Mouse (Mus musculus) limb, embryonic 11.5 days (tissue): Measurements from ENCODE around the gene Oprd1. TPM values are rescaled to one million over a fixed set of nuclear protein-coding genes. Genes with fewer than 3 reads are reported as not detected.

Experiments used
- ATAC-seq: fragments of 200-750 bp; cut with Nextera tagmentation; 2 replicates; pipeline ENCODE4 v1.8.0; 2017; ENCODE audit warnings: low read depth; ENCODE audit not compliant: insufficient number of reproducible peaks, low FRiP score, low TSS enrichment
- DNase-seq: peaks from one replicate; pipeline ENCODE4 v3.0.0-alpha.2; 2015; ENCODE audit warnings: low spot score
- H3K27ac ChIP-seq: fragments of 300-500 bp; sonication (generic); replicated peaks from 2 replicates; pipeline ENCODE4 v1.5.1; 2014; ENCODE audit warnings: low read depth, mild to moderate bottlenecking, low read length
- H3K27me3 ChIP-seq: fragments of 300-500 bp; sonication (generic); 2 replicates; pipeline ENCODE4 v1.6.1; 2014; ENCODE audit warnings: mild to moderate bottlenecking, low read length, mixed read lengths; ENCODE audit not compliant: control insufficient read depth, insufficient read depth
- H3K36me3 ChIP-seq: fragments of 300-500 bp; sonication (generic); 2 replicates; pipeline ENCODE4 v1.6.1; 2014; ENCODE audit warnings: mild to moderate bottlenecking, low read length, moderate library complexity, mixed read lengths; ENCODE audit not compliant: control insufficient read depth, insufficient read depth
- H3K4me1 ChIP-seq: fragments of 300-500 bp; sonication (generic); 2 replicates; pipeline ENCODE4 v1.6.1; 2014; ENCODE audit warnings: low read length, mixed read lengths; ENCODE audit not compliant: control insufficient read depth, insufficient read depth
- H3K4me2 ChIP-seq: fragments of 300-500 bp; sonication (generic); 2 replicates; pipeline ENCODE4 v1.6.1; 2014; ENCODE audit warnings: low read depth, mild to moderate bottlenecking, moderate library complexity; ENCODE audit not compliant: severe bottlenecking
- H3K4me3 ChIP-seq: fragments of 300-500 bp; sonication (generic); 2 replicates; pipeline ENCODE4 v1.5.1; 2014; ENCODE audit warnings: low read depth, low read length
- H3K9ac ChIP-seq: fragments of 300-500 bp; sonication (generic); 2 replicates; pipeline ENCODE4 v1.6.1; 2014; ENCODE audit warnings: mild to moderate bottlenecking, low read length
- H3K9me3 ChIP-seq: fragments of 300-500 bp; sonication (generic); 2 replicates; pipeline ENCODE4 v1.6.1; 2016; ENCODE audit warnings: low read length; ENCODE audit not compliant: control insufficient read depth
- WGBS: fragments of 180-500 bp; shearing (Covaris S2); extraction: QIAGEN DNeasy Blood & Tissue Kit; methylation state at CpG from one replicate; pipeline ENCODE4 v1.1.7; 2014; 5-methylcytosine and 5-hydroxymethylcytosine counted together
- polyA plus RNA-seq: library from polyadenylated mRNA; unstranded; fragments of >200 nt; fragmentation: Nextera tagmentation; extraction: Ambion mirVana; gene quantifications from 2 replicates; pipeline ENCODE4 v1.2.1, GENCODE M21; 2014

The Oprd1 gene
- polyA plus RNA-seq, 1 experiment from 2014 or later = 0.09 TPM

GRCm38 (mm10) chr4:132074077-132074932 is 70.0 kb downstream of the Oprd1 start, which contains the start of gene Gm10300:
Gene Gm10300 (plus strand): TSS chr4:132074697.
- H3K9ac ChIP-seq = peak within 1 kb of the TSS; percentile 49
- no peak within 1 kb of the TSS for H3K27ac ChIP-seq
- no peaks in the 10 kb centered on the region for H3K36me3 ChIP-seq
- 0 out of 2 replicates have a peak, but pooled peaks have one; percentile 14 for ATAC-seq
- DNase-seq = peak; percentile 66
- H3K4me1 ChIP-seq = peaks cover 4% of the 10 kb centered on the region; the same call in 1 of the 2 replicates
- H3K4me3 ChIP-seq = peak within 1 kb of the TSS; percentile 66
- H3K27me3 ChIP-seq = no peaks in the 10 kb centered on the region
- H3K9me3 ChIP-seq = no peaks in the 10 kb centered on the region
- WGBS = under 1% methylated on average over 42 of the region's 42 CpGs
- peak within 1 kb of the TSS; percentile 88 for H3K4me2 ChIP-seq

GRCm38 (mm10) chr4:132072946-132073345 is 71.3 kb downstream of the Oprd1 start:
- Histone ChIP-seq H3K9me3 (no peaks in the 10 kb centered on the region), H3K4me1 (peaks cover 4% of the 10 kb centered on the region; the same call in 1 of the 2 replicates), H3K36me3 (no peaks in the 10 kb centered on the region), H3K27me3 (no peaks in the 10 kb centered on the region), H3K4me3 (no peak overlapping the region), H3K9ac (no peak overlapping the region), H3K27ac (no peak overlapping the region), H3K4me2 (no peak overlapping the region)
- ATAC-seq (no peak), DNase-seq (no peak)
- 64% methylated on average over 6 of the region's 6 CpGs for WGBS

GRCm38 (mm10) chr4:132072156-132072555 is 72.1 kb downstream of the Oprd1 start:
- ATAC-seq = no peak
- no peak overlapping the region for H3K4me2 ChIP-seq
- H3K4me1 ChIP-seq = peaks cover 4% of the 10 kb centered on the region; the same call in 1 of the 2 replicates
- H3K27me3 ChIP-seq = no peaks in the 10 kb centered on the region
- H3K4me3 ChIP-seq = no peak overlapping the region
- no peak overlapping the region for H3K27ac ChIP-seq
- H3K9me3 ChIP-seq = no peaks in the 10 kb centered on the region
- no peaks in the 10 kb centered on the region for H3K36me3 ChIP-seq
- no peak overlapping the region for H3K9ac ChIP-seq
- 67% methylated on average over 3 of the region's 3 CpGs for WGBS
- no peak for DNase-seq

- peaks cover 4% of the 10 kb centered on the region; the same call in 1 of the 2 replicates for H3K4me1 ChIP-seq
- H3K9ac ChIP-seq = no peak overlapping the region
- H3K36me3 ChIP-seq = no peaks in the 10 kb centered on the region
- DNase-seq = no peak
- no peaks in the 10 kb centered on the region for H3K9me3 ChIP-seq
- 92% methylated on average over 2 of the region's 2 CpGs for WGBS
- H3K27ac ChIP-seq = no peak overlapping the region
- ATAC-seq = no peak
- H3K4me3 ChIP-seq = no peak overlapping the region
- no peaks in the 10 kb centered on the region for H3K27me3 ChIP-seq
- no peak overlapping the region for H3K4me2 ChIP-seq
Observed at GRCm38 (mm10) chr4:132071674-132072073, 72.6 kb downstream of the Oprd1 start.

GRCm38 (mm10) chr4:132067938-132068235 is 76.4 kb downstream of the Oprd1 start:
- no peak overlapping the region for H3K27ac ChIP-seq
- no peaks in the 10 kb centered on the region for H3K27me3 ChIP-seq
- H3K9ac ChIP-seq = no peak overlapping the region
- no peak overlapping the region for H3K4me3 ChIP-seq
- H3K9me3 ChIP-seq = no peaks in the 10 kb centered on the region
- H3K36me3 ChIP-seq = no peaks in the 10 kb centered on the region
- H3K4me2 ChIP-seq = no peak overlapping the region
- H3K4me1 ChIP-seq = no peaks in the 10 kb centered on the region
- ATAC-seq (no peak), DNase-seq (no peak)
- 77% methylated on average over 2 of the region's 2 CpGs for WGBS

- no peaks in the 10 kb centered on the region for H3K27me3 ChIP-seq
- H3K36me3 ChIP-seq = no peaks in the 10 kb centered on the region
- H3K4me3 ChIP-seq = no peak overlapping the region
- DNase-seq (no peak), ATAC-seq (no peak)
- 83% methylated on average over 14 of the region's 14 CpGs for WGBS
- H3K4me1 ChIP-seq = no peaks in the 10 kb centered on the region
- H3K9ac ChIP-seq = no peak overlapping the region
- H3K4me2 ChIP-seq = no peak overlapping the region
- H3K27ac ChIP-seq = no peak overlapping the region
- no peaks in the 10 kb centered on the region for H3K9me3 ChIP-seq
Observed at GRCm38 (mm10) chr4:132067112-132067937, 77.0 kb downstream of the Oprd1 start.

GRCm38 (mm10) chr4:132066101-132066773 is 78.0 kb downstream of the Oprd1 start:
- ATAC-seq = no peak
- WGBS = 75% methylated on average over 10 of the region's 10 CpGs
- H3K4me3 ChIP-seq = no peak overlapping the region
- H3K9ac ChIP-seq = no peak overlapping the region
- H3K36me3 ChIP-seq = no peaks in the 10 kb centered on the region
- H3K27ac ChIP-seq = no peak overlapping the region
- H3K9me3 ChIP-seq = no peaks in the 10 kb centered on the region
- H3K4me1 ChIP-seq = no peaks in the 10 kb centered on the region
- no peak overlapping the region for H3K4me2 ChIP-seq
- no peaks in the 10 kb centered on the region for H3K27me3 ChIP-seq
- no peak for DNase-seq

GRCm38 (mm10) chr4:132065578-132065977 is 78.7 kb downstream of the Oprd1 start:
- H3K9me3 ChIP-seq = no peaks in the 10 kb centered on the region
- no peaks in the 10 kb centered on the region for H3K4me1 ChIP-seq
- no peak overlapping the region for H3K4me2 ChIP-seq
- H3K4me3 ChIP-seq = no peak overlapping the region
- no peaks in the 10 kb centered on the region for H3K27me3 ChIP-seq
- H3K9ac ChIP-seq = no peak overlapping the region
- no peak for DNase-seq
- WGBS = 76% methylated on average over 3 of the region's 3 CpGs
- no peaks in the 10 kb centered on the region for H3K36me3 ChIP-seq
- H3K27ac ChIP-seq = no peak overlapping the region
- ATAC-seq = no peak
